Mouse (Mus musculus): ENCODE data around the gene Egfl7.

Egfl7 gene

DNA sequence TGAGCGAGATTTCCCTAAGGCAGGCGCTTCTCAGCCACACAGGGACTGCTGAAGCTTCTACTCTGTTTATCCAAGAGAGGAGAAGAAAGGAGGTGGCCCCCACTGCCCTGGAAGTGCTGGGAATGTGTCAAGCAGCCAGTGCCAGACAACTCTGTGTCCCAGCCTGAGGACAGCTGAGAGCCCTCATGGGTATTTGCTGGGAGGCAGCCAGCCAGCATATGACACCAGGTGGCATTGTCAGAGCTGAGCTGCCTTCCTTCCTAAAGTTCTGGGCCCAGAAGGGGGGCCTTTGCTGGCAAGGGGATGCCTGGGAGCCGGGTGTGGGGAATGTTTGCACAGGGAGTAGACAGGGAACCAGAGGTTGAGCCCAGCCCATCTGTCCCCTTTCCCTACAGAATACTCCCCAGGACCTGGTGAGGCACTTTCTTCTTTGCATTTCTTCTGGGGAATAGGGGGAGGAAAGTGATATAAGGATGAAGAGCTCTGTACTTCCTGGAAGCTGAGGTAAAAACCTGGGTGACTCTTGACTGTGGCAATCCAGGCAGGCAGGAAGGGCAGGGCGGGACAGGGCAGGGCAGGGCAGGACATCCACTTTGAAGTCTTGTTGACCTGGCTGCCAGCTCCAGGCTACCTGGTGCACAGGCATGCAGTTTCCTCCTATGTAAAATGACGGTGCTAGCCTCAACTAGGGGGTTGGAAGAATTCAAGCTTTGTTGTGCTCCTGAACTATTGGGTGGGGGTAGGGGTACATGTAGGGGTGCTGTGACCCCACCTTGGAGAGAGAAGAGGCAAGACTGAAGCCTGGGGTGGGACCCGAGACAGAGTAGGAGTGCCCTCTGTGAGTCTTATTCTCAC is 27.5 kb downstream of the Egfl7 start:
- no peak for DNase-seq (ENCODE audit: low read depth, low spot score)
- Histone ChIP-seq H3K27me3 (ENCODE audit: control insufficient read depth, insufficient read depth, low read length, poor library complexity, severe bottlenecking) (no peaks in the 10 kb centered on the region), H3K36me3 (ENCODE audit: control insufficient read depth, insufficient read depth, low read length, poor library complexity, severe bottlenecking) (no peaks in the 10 kb centered on the region)

DNA sequence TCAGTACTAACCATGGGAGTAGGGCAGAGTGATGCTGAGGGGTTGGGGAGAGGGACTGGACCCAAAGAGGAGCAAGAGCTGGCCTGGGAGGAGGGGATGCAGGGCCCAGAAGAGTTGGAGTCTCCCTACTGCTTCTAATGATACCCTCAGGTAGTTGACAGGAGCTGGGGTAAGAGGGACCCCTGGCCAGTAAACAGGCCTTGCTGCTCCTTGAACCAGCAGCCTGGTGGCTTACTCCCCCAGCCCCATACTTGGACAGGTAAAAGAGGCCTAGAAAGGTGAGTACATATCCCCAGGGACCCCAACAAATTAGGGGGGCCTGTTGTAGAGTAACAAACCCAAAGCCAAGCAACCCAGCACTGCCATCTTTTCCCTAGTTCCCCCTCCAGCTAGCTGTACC is 29.0 kb downstream of the Egfl7 start:
- no peak for DNase-seq (ENCODE audit: low read depth, low spot score)
- Histone ChIP-seq H3K27me3 (ENCODE audit: control insufficient read depth, insufficient read depth, low read length, poor library complexity, severe bottlenecking) (no peaks in the 10 kb centered on the region), H3K36me3 (ENCODE audit: control insufficient read depth, insufficient read depth, low read length, poor library complexity, severe bottlenecking) (no peaks in the 10 kb centered on the region)

DNA sequence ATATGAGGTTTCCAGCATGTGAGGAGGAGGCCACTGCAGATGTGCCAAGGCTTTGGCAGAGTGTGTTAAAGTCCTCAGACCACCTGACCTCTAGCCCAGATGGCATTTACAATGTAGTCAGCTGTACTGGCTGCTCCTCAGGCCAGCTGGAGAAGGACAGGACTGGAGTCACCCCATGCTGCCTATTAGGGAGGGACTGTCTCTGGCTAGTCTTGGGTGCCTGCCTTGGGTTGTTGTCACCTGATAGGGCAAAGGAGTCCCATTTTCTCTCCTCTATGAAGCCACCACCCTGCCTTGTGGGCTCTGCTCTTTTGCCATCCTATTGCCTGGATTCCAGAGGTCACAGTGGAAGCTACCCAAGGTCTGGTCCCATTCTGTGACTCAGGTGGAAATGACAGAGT is 29.4 kb downstream of the Egfl7 start:
- H3K27me3 ChIP-seq (ENCODE audit: control insufficient read depth, insufficient read depth, low read length, poor library complexity, severe bottlenecking) = no peaks in the 10 kb centered on the region

DNA sequence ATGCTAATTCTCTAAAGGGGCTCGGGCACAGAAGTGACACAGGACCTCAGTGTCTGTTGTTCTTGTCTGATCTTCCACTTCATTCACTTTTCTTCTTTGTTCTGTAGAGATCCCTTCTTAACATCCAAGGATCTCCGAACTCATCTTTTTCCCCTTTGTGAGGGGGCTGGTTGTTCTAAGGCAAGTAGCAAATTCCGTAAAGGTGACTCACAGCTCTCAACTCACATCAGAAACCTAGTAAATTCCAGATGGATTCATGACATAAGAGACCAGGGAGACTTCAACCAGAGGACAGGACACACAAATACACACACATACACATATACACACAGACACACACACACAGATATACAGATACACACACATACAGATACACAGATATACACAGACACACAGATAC is 30.7 kb downstream of the Egfl7 start:
- no peaks in the 10 kb centered on the region for H3K27me3 ChIP-seq (ENCODE audit: control insufficient read depth, insufficient read depth, low read length, poor library complexity, severe bottlenecking)
- DNase-seq (ENCODE audit: low read depth, low spot score) = no peak
- no peaks in the 10 kb centered on the region for H3K36me3 ChIP-seq (ENCODE audit: control insufficient read depth, insufficient read depth, low read length, poor library complexity, severe bottlenecking)

More for the DNA sequence above, 29.4 kb downstream of the Egfl7 start:
- no peaks in the 10 kb centered on the region for H3K36me3 ChIP-seq (ENCODE audit: control insufficient read depth, insufficient read depth, low read length, poor library complexity, severe bottlenecking)
- DNase-seq (ENCODE audit: low read depth, low spot score) = no peak

DNA sequence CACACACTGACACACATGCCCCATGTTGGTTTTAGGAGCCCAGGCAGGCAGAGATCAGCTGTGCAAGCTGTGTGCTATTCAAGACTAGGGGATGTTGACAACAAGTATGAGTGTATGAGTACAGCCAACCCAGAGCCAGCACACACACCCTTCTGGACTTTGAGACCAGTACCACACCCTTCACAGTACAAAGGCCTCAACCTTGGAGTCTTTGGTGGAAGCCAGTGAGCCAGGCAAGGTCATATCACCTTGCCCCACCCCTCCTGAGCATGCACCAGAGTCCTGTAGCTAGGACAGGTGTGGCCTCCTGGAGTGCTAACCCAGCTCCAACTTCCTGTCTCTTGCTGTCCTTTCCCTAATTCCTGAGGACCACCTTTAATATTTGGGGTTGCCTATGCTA is 31.2 kb downstream of the Egfl7 start:
- H3K36me3 ChIP-seq (ENCODE audit: control insufficient read depth, insufficient read depth, low read length, poor library complexity, severe bottlenecking) = no peaks in the 10 kb centered on the region
- no peak for DNase-seq (ENCODE audit: low read depth, low spot score)
- no peaks in the 10 kb centered on the region for H3K27me3 ChIP-seq (ENCODE audit: control insufficient read depth, insufficient read depth, low read length, poor library complexity, severe bottlenecking)

DNA sequence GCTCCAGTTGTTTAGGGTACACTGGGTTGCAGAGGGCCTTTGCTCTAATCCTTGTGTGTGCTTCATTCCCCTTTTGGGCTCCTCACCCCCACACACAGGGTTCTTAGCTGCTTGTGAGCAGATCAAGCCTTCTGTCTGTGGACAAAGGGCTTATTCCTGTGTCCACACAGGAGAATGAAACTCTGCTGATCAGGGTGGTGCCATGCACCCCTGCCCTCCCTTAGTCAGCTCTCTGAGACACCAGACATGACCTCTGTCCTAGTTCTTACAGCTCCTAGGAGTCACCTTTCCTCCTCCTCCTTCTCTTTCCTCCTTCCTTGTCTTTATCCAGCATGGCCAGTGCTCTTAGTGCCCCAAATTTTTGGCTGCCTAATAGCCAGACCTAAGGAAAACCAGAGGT is 32.1 kb downstream of the Egfl7 start:
- no peaks in the 10 kb centered on the region for H3K36me3 ChIP-seq (ENCODE audit: control insufficient read depth, insufficient read depth, low read length, poor library complexity, severe bottlenecking)
- H3K27me3 ChIP-seq (ENCODE audit: control insufficient read depth, insufficient read depth, low read length, poor library complexity, severe bottlenecking) = no peaks in the 10 kb centered on the region
- DNase-seq (ENCODE audit: low read depth, low spot score) = no peak

DNA sequence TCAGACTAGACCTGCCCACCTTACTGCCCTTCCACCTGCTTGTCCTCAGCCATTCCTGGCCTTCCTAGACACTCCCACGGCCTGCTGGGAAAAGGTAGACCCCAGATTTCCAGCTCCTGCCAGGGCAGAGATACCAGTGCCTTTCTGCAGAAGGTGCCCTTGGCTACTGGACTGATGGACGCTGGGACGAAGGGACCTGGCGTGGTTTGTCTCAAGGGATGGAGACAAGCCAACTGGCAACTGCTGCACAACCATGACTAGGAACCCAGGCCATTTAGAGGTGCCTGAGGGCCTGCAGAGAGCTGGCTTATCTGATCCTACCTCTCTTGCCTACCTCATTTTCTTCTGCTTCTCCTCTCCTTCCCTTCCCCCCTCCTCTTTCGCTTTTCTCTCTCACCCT is 35.1 kb downstream of the Egfl7 start:
- no peak for DNase-seq (ENCODE audit: low read depth, low spot score)
- H3K27me3 ChIP-seq (ENCODE audit: control insufficient read depth, insufficient read depth, low read length, poor library complexity, severe bottlenecking) = no peaks in the 10 kb centered on the region
- H3K36me3 ChIP-seq (ENCODE audit: control insufficient read depth, insufficient read depth, low read length, poor library complexity, severe bottlenecking) = no peaks in the 10 kb centered on the region

DNA sequence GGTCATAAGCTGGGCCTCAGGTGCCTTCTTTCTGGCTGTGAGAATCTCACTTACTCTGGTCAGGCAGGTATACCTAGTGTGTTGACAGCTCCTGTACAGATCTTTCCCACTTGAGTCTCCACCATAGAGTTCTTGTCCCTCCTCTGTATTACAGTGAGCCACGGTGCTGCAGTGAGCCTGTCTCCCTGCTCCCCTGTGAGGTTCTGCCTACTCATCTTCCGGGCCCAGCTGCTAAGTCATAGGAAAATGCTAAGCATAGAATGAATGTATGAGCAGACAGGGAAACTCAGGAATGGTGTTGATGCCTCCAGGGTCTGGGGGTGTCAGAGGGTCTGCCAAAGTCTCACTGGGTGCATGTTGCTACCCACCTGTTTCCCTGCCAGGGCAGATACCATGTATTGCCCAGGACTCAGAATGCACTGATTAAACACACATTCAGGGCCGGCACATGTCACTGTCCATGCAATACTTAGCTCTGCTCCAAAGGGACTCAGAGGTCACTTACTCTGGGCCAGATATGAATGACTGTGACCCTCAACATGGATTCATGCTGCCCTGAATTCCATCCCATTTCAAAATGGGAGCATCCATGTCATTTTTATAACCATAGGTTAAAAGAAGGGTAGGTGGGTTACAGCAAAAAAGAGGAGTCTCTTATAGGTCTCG is 35.8 kb downstream of the Egfl7 start:
- DNase-seq (ENCODE audit: low read depth, low spot score) = no peak
- Histone ChIP-seq H3K27me3 (ENCODE audit: control insufficient read depth, insufficient read depth, low read length, poor library complexity, severe bottlenecking) (no peaks in the 10 kb centered on the region), H3K36me3 (ENCODE audit: control insufficient read depth, insufficient read depth, low read length, poor library complexity, severe bottlenecking) (no peaks in the 10 kb centered on the region)

DNA sequence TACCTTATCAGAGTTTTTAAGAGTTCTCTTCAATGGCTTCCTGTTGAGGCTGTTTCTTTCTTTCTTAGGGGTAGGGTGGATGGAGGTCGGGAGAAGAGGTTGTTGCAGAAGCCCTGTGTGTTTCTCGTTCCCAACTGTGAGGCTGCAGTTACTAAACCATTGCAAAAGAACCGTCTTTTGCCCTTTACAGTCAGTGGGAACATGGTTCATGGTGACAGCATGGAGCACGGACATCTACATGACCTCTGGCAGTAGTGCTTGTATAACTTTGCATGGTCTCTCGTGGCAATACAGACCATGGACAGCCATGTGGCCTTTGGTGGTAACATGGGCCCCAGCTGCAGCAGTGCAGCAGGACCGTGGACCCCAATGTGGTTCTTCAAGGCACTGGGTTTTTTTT is 37.5 kb downstream of the Egfl7 start:
- Histone ChIP-seq H3K27me3 (ENCODE audit: control insufficient read depth, insufficient read depth, low read length, poor library complexity, severe bottlenecking) (no peaks in the 10 kb centered on the region), H3K36me3 (ENCODE audit: control insufficient read depth, insufficient read depth, low read length, poor library complexity, severe bottlenecking) (no peaks in the 10 kb centered on the region)
- no peak for DNase-seq (ENCODE audit: low read depth, low spot score)

DNA sequence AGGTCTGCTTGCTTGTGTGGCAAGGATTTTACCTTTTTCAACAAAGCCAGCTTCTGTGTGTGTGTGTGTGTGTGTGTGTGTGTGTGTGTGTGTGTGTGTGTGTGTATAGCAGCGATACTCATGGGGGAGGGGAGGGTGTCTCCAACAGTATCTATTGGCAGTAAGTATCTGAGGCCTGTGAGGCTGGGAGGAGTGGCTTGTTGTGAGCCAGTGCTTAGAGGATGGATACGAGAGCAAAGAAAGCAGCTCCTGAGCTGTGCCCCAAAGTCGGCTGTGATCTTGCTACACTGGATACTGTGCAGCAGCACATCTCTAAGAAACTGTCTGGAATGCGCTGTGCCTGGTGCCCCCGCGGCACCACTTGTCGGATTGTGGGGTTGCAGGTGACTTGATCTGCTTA is 38.1 kb downstream of the Egfl7 start:
- Histone ChIP-seq H3K36me3 (ENCODE audit: control insufficient read depth, insufficient read depth, low read length, poor library complexity, severe bottlenecking) (no peaks in the 10 kb centered on the region), H3K27me3 (ENCODE audit: control insufficient read depth, insufficient read depth, low read length, poor library complexity, severe bottlenecking) (no peaks in the 10 kb centered on the region)
- DNase-seq (ENCODE audit: low read depth, low spot score) = no peak

DNA sequence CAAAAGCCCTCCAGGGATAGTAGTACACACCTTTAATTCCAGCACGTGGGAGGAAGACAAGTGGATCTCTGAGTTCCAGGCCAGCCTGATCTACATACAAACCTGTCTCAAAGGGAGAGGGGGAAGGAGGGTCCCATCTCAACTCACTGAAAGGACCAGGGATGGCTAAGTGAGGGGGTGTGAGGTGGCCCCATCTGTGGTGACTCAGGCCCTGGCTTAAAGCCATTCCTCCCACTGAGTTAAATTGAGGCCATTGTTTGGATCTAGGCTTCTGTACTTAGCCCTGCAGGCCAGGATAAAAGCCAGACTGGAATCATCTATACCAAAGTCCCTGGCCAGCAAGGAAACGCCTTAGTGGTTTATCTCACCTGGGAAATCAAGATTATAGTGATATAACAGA is 41.4 kb downstream of the Egfl7 start:
- Histone ChIP-seq H3K36me3 (ENCODE audit: control insufficient read depth, insufficient read depth, low read length, poor library complexity, severe bottlenecking) (no peaks in the 10 kb centered on the region), H3K27me3 (ENCODE audit: control insufficient read depth, insufficient read depth, low read length, poor library complexity, severe bottlenecking) (no peaks in the 10 kb centered on the region)
- no peak for DNase-seq (ENCODE audit: low read depth, low spot score)

DNA sequence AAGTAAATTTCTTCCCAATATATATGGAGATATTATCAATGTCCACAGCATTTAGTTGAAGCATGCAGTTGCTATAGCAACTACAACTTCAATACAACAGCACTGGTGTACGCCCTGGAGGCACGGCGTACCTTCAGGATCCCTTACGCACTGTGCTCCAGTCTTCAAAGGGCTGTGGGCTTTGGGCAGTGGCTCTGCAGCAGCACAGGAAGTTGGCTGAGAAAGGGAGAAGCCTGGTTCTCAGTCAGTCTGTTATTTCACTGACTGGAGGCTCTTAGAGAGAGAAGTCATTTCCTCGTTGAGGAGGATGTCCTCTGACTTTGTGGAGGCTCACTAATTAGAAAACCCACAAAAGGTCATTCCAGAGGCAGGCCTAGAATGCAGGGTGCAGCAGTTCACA is 43.2 kb downstream of the Egfl7 start:
- no peaks in the 10 kb centered on the region for H3K27me3 ChIP-seq (ENCODE audit: control insufficient read depth, insufficient read depth, low read length, poor library complexity, severe bottlenecking)
- no peaks in the 10 kb centered on the region for H3K36me3 ChIP-seq (ENCODE audit: control insufficient read depth, insufficient read depth, low read length, poor library complexity, severe bottlenecking)
- DNase-seq (ENCODE audit: low read depth, low spot score) = no peak

DNA sequence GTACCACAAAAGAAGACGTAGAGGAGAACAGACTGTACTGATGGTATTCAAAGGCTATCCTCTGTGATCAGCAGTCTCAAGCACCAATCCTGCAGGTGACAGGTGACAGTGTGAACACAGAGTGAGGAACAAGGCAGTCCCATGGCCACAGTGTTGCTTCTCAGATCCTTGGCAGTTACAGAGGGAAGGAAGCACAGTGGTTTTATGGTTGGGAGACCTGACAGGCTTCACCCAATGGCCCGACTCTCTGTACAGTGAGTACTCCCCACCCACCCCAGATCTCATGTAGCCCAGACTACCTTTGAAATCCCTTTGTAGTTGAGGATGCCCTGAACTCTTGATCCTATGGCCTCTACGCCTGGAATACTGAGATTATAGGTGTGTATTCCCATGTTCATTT is 45.6 kb downstream of the Egfl7 start:
- H3K36me3 ChIP-seq (ENCODE audit: control insufficient read depth, insufficient read depth, low read length, poor library complexity, severe bottlenecking) = no peaks in the 10 kb centered on the region
- no peak for DNase-seq (ENCODE audit: low read depth, low spot score)
- no peaks in the 10 kb centered on the region for H3K27me3 ChIP-seq (ENCODE audit: control insufficient read depth, insufficient read depth, low read length, poor library complexity, severe bottlenecking)

DNA sequence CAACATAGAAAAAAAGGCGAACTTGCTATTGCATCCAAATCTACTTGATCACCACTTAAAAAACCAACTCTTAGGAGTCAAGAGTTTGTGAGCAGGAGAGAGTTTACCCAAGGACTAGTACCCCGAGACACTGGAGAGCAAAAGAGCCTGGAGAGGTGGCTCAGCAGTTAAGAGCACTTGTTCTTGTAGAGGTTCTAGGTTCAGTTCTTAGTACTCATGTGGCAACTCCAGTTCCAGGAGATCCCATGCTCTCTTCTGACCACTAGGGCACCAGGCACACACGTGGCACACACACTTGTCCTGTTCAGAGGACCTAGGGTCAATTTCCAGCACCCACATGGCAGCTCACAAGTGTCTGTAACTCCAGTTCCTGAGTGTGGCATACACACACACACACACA is 46.3 kb downstream of the Egfl7 start:
- no peak for DNase-seq (ENCODE audit: low read depth, low spot score)
- no peaks in the 10 kb centered on the region for H3K27me3 ChIP-seq (ENCODE audit: control insufficient read depth, insufficient read depth, low read length, poor library complexity, severe bottlenecking)
- no peaks in the 10 kb centered on the region for H3K36me3 ChIP-seq (ENCODE audit: control insufficient read depth, insufficient read depth, low read length, poor library complexity, severe bottlenecking)

DNA sequence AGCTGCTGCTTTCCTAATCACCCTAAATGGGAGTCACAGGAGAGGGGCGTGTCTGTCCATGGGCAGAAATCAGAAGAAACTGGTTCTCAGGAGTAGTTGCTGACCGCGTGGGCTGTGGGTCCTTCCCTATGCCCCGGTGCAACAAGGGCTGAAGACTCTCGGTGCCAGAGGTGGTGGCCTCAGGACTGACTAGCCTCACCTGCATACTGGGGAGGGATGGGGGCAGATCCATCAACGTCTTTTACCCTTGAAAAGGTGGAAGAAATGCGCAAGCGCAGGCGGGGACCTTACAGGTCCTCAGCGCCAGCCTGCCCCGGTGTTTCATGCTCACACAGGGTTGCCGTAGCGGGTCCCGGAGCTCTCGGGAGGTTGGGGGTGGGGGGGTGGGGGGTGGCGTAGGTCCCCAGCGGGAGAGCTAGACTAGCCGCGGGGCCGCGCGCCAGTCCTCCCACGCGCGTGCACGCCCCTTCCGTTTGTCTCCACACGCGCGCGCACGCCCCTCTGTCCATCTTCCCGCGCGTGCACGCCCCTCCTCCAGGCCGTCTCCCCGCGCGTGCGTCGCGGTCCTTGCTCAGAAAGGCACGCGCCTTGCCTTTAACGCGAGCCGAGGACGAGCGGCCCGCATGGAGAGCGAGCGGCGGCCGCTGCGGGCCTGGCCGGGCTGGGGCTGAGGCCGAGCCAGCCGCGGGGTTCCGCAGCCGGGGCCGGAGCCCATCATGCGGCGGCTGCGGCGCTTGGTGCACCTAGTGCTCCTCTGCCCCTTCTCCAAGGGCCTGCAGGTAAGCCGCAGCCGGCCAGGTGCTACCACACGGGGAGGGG is 48.3 kb downstream of the Egfl7 start, which contains the start of gene Fam69b:
Fam69b (plus strand) TSS at position 537 of the 819 bp plus-strand sequence.
- Histone ChIP-seq H3K27me3 (ENCODE audit: control insufficient read depth, insufficient read depth, low read length, poor library complexity, severe bottlenecking) (no peaks in the 10 kb centered on the region), H3K36me3 (ENCODE audit: control insufficient read depth, insufficient read depth, low read length, poor library complexity, severe bottlenecking) (no peaks in the 10 kb centered on the region)
- peak; percentile 40 for DNase-seq (ENCODE audit: low read depth, low spot score)
